Mouse (Mus musculus) stomach, embryonic 15.5 days (tissue): Measurements from ENCODE around the gene Gm3435. TPM values are rescaled to one million over a fixed set of nuclear protein-coding genes. Genes with fewer than 3 reads are reported as not detected.

Experiments
- polyA plus RNA-seq: library from polyadenylated mRNA; unstranded; fragments of >200 nt; fragmentation: Nextera tagmentation; extraction: Ambion mirVana; gene quantifications from 2 replicates; pipeline ENCODE4 v1.2.1, GENCODE M21; 2015

Gm3435 gene
- polyA plus RNA-seq, 1 experiment from 2014 or later, result 8.3 TPM

Other genes starting within 250 kb of the Gm3435 start
- gene Wdr27, start 67.0 kb upstream of the Gm3435 start, polyA plus RNA-seq, result 5.2 and 7.6 TPM in 2 replicates
- 37.5 and 39.3 TPM in 2 replicates for gene 1600012H06Rik, start 67.0 kb upstream of the Gm3435 start, polyA plus RNA-seq
- 41.0 and 46.2 TPM in 2 replicates for gene Phf10, start 48.9 kb upstream of the Gm3435 start, polyA plus RNA-seq
- gene 9030025P20Rik, start 31.7 kb upstream of the Gm3435 start, polyA plus RNA-seq, result 8.3 and 11.1 TPM in 2 replicates
- gene Gm3417, start 31.4 kb upstream of the Gm3435 start, polyA plus RNA-seq, result not detected in 2 replicates
- gene Ermard, start 31.0 kb downstream of the Gm3435 start, polyA plus RNA-seq, result 69.4 and 74.0 TPM in 2 replicates
- gene Tcte3, start 31.3 kb downstream of the Gm3435 start, polyA plus RNA-seq, result 0.61 TPM in 1 of 2 replicates, not detected in the other
- 4.1 and 5.2 TPM in 2 replicates for gene Gm3448, start 31.4 kb downstream of the Gm3435 start, polyA plus RNA-seq